Mouse (Mus musculus): ENCODE results near the gene Cox5a. TPM values are rescaled to one million over a fixed set of nuclear protein-coding genes. Genes with fewer than 3 reads are reported as not detected.

Cox5a gene
- polyA plus RNA-seq, 1 experiment from 2014 or later, result 1,314 TPM

DNA sequence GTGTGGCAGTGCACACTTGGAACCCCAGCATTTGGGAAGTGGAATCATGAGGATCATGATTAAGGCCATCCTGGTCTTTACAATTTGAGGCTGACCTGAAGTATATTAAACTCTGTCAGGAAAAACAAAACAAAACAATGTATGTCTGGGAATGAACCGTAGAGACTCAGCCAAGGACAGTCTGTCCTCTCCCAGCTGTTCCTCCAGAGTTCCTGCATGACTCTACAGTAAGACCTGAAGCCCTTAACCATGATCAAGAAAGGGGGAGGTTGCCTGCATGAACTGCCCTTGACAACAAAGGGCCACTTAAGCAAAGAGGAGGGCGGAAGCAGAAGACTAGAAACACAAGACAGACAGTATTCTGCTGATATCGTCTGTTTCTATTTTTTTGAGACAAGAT is 54.5 kb downstream of the Cox5a start:
- no peaks in the 10 kb centered on the region for H3K27me3 ChIP-seq (ENCODE audit: insufficient read depth, low read length)
- H3K4me2 ChIP-seq (ENCODE audit: low read length), result no peak overlapping the region
- no peaks in the 10 kb centered on the region for H3K9me3 ChIP-seq (replicated peaks; ENCODE audit: low read length)
- WGBS, result 72% methylated on average over 3 of the region's 3 CpGs
- H3K4me3 ChIP-seq (replicated peaks; ENCODE audit: low read depth, low read length), result no peak overlapping the region
- H3K27ac ChIP-seq, result no peak overlapping the region
- no peak for DNase-seq (ENCODE audit: low spot score)
- H3K36me3 ChIP-seq (ENCODE audit: insufficient read depth, low read length), result peaks cover 39% of the 10 kb centered on the region
- no peaks in the 10 kb centered on the region for H3K4me1 ChIP-seq (replicated peaks; ENCODE audit: insufficient read depth, low read length)
- H3K9ac ChIP-seq (ENCODE audit: low read depth, low read length), result no peak overlapping the region
- ATAC-seq (replicated peaks; ENCODE audit: low FRiP score, low read depth), result no peak
- TF ChIP-seq CTCF (IDR thresholded peaks at IDR 0.05; ENCODE audit: low read depth), result no peak

DNA sequence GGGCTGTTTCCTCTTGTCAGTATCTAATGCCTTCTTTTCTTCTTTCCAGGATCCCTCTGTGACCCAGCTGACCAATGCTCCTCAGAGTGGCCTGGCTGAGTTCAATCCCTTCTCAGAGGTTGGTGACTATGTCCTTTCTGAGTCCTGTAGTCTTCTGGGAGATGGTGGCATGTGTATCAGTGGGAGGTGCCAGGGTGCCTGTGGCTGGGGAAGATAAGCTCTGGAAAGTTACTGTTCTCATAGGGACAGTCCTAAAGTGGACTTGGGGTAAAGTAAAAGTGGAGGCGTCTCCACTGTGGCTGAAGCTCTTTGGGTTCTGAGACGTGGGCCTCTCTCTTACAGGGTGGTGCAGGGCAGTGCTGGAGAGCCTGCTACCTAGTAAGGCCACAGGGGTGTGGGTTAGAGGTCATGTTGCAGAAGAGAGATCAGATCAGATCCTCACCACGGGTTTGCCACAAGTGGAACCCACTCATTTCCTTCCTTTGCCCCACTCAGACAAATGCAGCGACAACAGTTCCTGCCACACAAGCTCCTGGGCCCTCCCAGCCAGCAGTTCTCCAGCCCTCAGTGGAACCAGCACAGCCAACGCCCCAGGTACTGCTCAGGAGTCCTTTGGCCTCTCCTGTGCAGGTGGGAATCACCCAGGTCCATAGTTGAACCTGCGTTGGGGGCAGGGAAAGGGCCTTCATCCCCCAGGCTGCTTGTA is 56.2 kb downstream of the Cox5a start:
- no peak overlapping the region for H3K27ac ChIP-seq
- H3K9ac ChIP-seq (ENCODE audit: low read depth, low read length), result no peak overlapping the region
- no peaks in the 10 kb centered on the region for H3K27me3 ChIP-seq (ENCODE audit: insufficient read depth, low read length)
- H3K4me2 ChIP-seq (ENCODE audit: low read length), result no peak overlapping the region
- no peaks in the 10 kb centered on the region for H3K4me1 ChIP-seq (replicated peaks; ENCODE audit: insufficient read depth, low read length)
- DNase-seq (ENCODE audit: low spot score) (no peak), ATAC-seq (replicated peaks; ENCODE audit: low FRiP score, low read depth) (no peak)
- no peaks in the 10 kb centered on the region for H3K9me3 ChIP-seq (replicated peaks; ENCODE audit: low read length)
- peaks cover 51% of the 10 kb centered on the region for H3K36me3 ChIP-seq (ENCODE audit: insufficient read depth, low read length)
- no peak for TF ChIP-seq CTCF (IDR thresholded peaks at IDR 0.05; ENCODE audit: low read depth)
- H3K4me3 ChIP-seq (replicated peaks; ENCODE audit: low read depth, low read length), result no peak overlapping the region
- WGBS, result 82% methylated on average over 6 of the region's 6 CpGs

Other genes starting within 250 kb of the Cox5a start
- 29.6 and 34.8 TPM in 2 replicates for gene Ppcdc, start 81.2 kb upstream of the Cox5a start, polyA plus RNA-seq (2015; fragmentation: Nextera tagmentation; extraction: Ambion mirVana)
- 18.3 and 19.4 TPM in 2 replicates for gene Scamp5, start 53.2 kb upstream of the Cox5a start, polyA plus RNA-seq (2015; fragmentation: Nextera tagmentation; extraction: Ambion mirVana)
- gene Rpp25, start 17.2 kb upstream of the Cox5a start, polyA plus RNA-seq (2015; fragmentation: Nextera tagmentation; extraction: Ambion mirVana), result 3.8 and 4.2 TPM in 2 replicates
- 13.6 and 15.1 TPM in 2 replicates for gene Fam219b, start 16.3 kb downstream of the Cox5a start, polyA plus RNA-seq (2015; fragmentation: Nextera tagmentation; extraction: Ambion mirVana)
- gene Mpi, start 31.5 kb downstream of the Cox5a start, polyA plus RNA-seq (2015; fragmentation: Nextera tagmentation; extraction: Ambion mirVana), result 34.5 and 35.9 TPM in 2 replicates
- gene Scamp2, start 39.7 kb downstream of the Cox5a start, polyA plus RNA-seq (2015; fragmentation: Nextera tagmentation; extraction: Ambion mirVana), result 100 and 104 TPM in 2 replicates
- gene Ulk3, start 68.2 kb downstream of the Cox5a start, polyA plus RNA-seq (2015; fragmentation: Nextera tagmentation; extraction: Ambion mirVana), result 8.0 and 8.4 TPM in 2 replicates
- gene Cplx3, start 85.0 kb downstream of the Cox5a start, polyA plus RNA-seq (2015; fragmentation: Nextera tagmentation; extraction: Ambion mirVana), result 0.04 TPM in 1 of 2 replicates, not detected in the other
- not detected in 2 replicates for gene Lman1l, start 99.5 kb downstream of the Cox5a start, polyA plus RNA-seq (2015; fragmentation: Nextera tagmentation; extraction: Ambion mirVana)
- gene Csk, start 132.4 kb downstream of the Cox5a start, polyA plus RNA-seq (2015; fragmentation: Nextera tagmentation; extraction: Ambion mirVana), result 23.9 and 25.2 TPM in 2 replicates
- gene Cyp1a2, start 162.4 kb downstream of the Cox5a start, polyA plus RNA-seq (2015; fragmentation: Nextera tagmentation; extraction: Ambion mirVana), result not detected in 2 replicates
- 0.29 and 0.34 TPM in 2 replicates for gene Cyp1a1, start 166.7 kb downstream of the Cox5a start, polyA plus RNA-seq (2015; fragmentation: Nextera tagmentation; extraction: Ambion mirVana)
- 23.1 and 26.4 TPM in 2 replicates for gene Edc3, start 187.3 kb downstream of the Cox5a start, polyA plus RNA-seq (2015; fragmentation: Nextera tagmentation; extraction: Ambion mirVana)
- 50.3 and 51.7 TPM in 2 replicates for gene Clk3, start 244.6 kb downstream of the Cox5a start, polyA plus RNA-seq (2015; fragmentation: Nextera tagmentation; extraction: Ambion mirVana)